Mouse (Mus musculus): ENCODE results near the gene Psmb2.
A peak's percentile ranks its signal among the peaks of the same experiment; 100 is the strongest.

The Psmb2 gene

GRCm38 (mm10) chr4:126753268-126754230 lies 76.1 kb downstream of the Psmb2 start, which contains the start of the genes Ncdn and AU040320:
Gene Ncdn (minus strand): TSS chr4:126753438.
Gene AU040320 (plus strand): TSS chr4:126753544.
- DNase-seq (ENCODE audit: low read depth) = peak; percentile 96

DNA sequence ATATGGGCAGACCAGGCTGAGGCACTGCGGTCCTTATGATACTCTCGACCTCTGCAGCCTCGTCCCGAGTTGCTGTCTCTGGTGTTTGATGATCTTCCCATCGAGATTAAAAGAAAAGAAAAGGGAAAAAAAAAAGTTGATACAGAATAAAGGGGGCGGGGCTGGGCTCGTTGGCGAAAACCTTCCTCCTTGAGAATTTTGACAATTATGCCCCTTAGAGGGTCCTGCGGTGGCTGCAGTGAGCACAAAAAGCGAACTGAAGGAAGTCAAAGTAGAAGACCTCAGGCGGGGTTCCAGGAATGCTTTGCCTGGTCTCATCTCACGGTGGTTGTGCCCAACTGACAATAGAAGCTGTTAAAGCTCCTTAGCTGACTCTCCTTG lies 76.8 kb downstream of the Psmb2 start:
- DNase-seq (ENCODE audit: low read depth) = no peak

- no peak for DNase-seq (ENCODE audit: low read depth)
These were observed 77.4 kb downstream of the Psmb2 start for GRCm38 (mm10) chr4:126754736-126755374.

DNA sequence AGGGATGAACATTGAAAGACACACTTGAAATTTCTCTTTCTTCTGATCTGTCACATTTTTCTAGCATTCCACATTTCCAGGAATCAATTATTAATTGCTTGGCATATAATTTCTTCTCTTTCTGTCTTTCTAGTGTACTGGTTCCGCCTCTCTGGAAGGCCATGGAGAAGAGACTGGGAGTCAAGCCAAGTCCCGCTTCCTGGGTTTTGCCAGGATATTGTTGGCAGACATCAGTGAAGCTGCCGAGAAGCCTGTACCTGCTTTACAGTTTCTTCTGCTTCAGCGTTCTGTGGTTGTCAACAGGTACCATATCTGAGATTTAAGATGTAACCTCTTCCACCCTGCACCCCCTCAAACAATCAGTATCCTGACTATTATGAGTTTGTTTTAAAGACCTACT lies 79.3 kb downstream of the Psmb2 start:
- DNase-seq (ENCODE audit: low read depth) = no peak

GRCm38 (mm10) chr4:126758299-126758698 lies 80.9 kb downstream of the Psmb2 start:
- DNase-seq (ENCODE audit: low read depth) = no peak

Measured in naive thymus-derived CD4-positive, alpha-beta T cell, adult 2 months (primary cell).